Mouse (Mus musculus) small intestine, adult 2 months (tissue): ENCODE data around the gene Lhfpl2.

Source experiments
- CTCF ChIP-seq: fragments of 200-500 bp; IDR thresholded peaks from 2 replicates; pipeline ENCODE4 v1.5.1; 2012; ENCODE audit warnings: low read depth, mild to moderate bottlenecking, control low read depth, inconsistent platforms, low read length, moderate library complexity, mixed read lengths; ENCODE audit not compliant: insufficient replicate concordance, insufficient read length; ENCODE audit errors: extremely low read depth
- POLR2A ChIP-seq: fragments of 200-500 bp; IDR thresholded peaks from 2 replicates; pipeline ENCODE4 v1.6.1; 2012; ENCODE audit warnings: low read depth, mild to moderate bottlenecking, control low read depth, inconsistent platforms, low read length, moderate library complexity

GRCm38 (mm10) chr13:94212179-94212578, 154.6 kb downstream of the Lhfpl2 start:
- TF ChIP-seq CTCF (no peak), POLR2A (no peak)
